Mouse (Mus musculus) macrophage (primary cell): Measurements from ENCODE around the gene Gm39566. TPM values are rescaled to one million over a fixed set of nuclear protein-coding genes. Genes with fewer than 3 reads are reported as not detected.

Experiments
- H3K27ac ChIP-seq: fragments of 350-480 bp; formaldehyde crosslinking; 2 replicates; pipeline ENCODE4 v1.9.0; 2021
- H3K36me3 ChIP-seq: fragments of 350-480 bp; formaldehyde crosslinking; 2 replicates; pipeline ENCODE4 v1.9.0; 2021; ENCODE audit errors: inconsistent target
- H3K4me3 ChIP-seq: fragments of 350-480 bp; formaldehyde crosslinking; 2 replicates; pipeline ENCODE4 v1.9.0; 2021; ENCODE audit errors: inconsistent target
- H3K79me2 ChIP-seq: fragments of 350-480 bp; formaldehyde crosslinking; 2 replicates; pipeline ENCODE4 v1.9.0; 2021; ENCODE audit errors: inconsistent target
- WGBS: methylation state at CpG from one replicate; pipeline ENCODE4 v1.1.7; 2026; ENCODE audit warnings: inconsistent platforms; ENCODE audit not compliant: missing documents; 5-methylcytosine and 5-hydroxymethylcytosine counted together
- polyA plus RNA-seq: library from polyadenylated mRNA; stranded (reverse); fragments of 250-400 nt; gene quantifications from 3 replicates; pipeline ENCODE4 v1.2.4, GENCODE M21; 2018; ENCODE audit warnings: inconsistent platforms

The Gm39566 gene
- polyA plus RNA-seq, 1 experiment from 2014 or later = not detected

GRCm38 (mm10) chr11:69810280-69810679 lies 4.8 kb downstream of the Gm39566 start:
- Histone ChIP-seq H3K36me3 (no peaks in the 10 kb centered on the region), H3K27ac (no peak overlapping the region), H3K4me3 (no peak overlapping the region)

DNA sequence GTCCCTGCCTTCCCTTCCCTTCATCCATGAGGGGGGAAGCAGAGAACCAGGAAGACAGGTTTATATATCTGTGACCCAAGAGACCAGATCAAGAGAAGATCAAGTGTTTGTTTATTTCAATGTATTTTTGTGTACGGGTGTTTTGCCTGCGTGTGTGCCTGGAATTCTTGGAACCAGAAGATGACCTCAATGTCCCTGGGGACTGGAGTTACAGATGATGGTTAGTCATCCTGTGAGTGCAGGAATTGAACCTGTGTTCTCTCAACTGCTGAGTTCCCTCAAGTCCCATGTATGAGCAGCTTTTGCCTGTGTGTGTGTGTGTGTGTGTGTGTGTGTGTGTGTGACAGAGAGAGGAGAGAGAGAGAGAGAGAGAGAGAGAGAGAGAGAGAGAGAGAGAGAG lies 7.5 kb downstream of the Gm39566 start:
- WGBS = 91% methylated on average over 2 of the region's 2 CpGs
- H3K79me2 ChIP-seq = no peaks in the 10 kb centered on the region
- no peak overlapping the region for H3K4me3 ChIP-seq
- H3K36me3 ChIP-seq = no peaks in the 10 kb centered on the region
- no peak overlapping the region for H3K27ac ChIP-seq

More at GRCm38 (mm10) chr11:69810280-69810679, 4.8 kb downstream of the Gm39566 start:
- H3K79me2 ChIP-seq = no peaks in the 10 kb centered on the region

DNA sequence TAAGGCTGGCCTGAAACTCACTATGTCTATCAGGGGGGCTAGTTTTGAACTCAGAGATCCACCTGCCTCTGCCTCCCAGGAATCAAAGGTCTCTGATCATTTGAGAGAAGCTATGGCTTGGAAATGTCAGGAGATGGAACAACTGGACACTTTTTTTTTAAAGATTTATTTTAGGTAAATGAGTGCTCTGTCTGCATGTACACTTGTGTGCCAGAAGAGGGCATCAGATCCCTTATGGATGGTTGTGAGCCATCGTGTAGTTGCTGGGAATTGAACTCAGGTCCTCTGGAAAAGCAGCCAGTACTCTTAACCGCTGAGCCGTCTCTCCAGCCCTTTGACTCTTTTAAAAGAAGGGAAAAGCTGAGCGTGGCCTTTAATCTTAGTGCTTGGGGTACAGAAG lies 8.7 kb downstream of the Gm39566 start:
- Histone ChIP-seq H3K27ac (no peak overlapping the region), H3K4me3 (no peak overlapping the region), H3K36me3 (no peaks in the 10 kb centered on the region), H3K79me2 (no peaks in the 10 kb centered on the region)
- 92% methylated on average over 4 of the region's 4 CpGs for WGBS

DNA sequence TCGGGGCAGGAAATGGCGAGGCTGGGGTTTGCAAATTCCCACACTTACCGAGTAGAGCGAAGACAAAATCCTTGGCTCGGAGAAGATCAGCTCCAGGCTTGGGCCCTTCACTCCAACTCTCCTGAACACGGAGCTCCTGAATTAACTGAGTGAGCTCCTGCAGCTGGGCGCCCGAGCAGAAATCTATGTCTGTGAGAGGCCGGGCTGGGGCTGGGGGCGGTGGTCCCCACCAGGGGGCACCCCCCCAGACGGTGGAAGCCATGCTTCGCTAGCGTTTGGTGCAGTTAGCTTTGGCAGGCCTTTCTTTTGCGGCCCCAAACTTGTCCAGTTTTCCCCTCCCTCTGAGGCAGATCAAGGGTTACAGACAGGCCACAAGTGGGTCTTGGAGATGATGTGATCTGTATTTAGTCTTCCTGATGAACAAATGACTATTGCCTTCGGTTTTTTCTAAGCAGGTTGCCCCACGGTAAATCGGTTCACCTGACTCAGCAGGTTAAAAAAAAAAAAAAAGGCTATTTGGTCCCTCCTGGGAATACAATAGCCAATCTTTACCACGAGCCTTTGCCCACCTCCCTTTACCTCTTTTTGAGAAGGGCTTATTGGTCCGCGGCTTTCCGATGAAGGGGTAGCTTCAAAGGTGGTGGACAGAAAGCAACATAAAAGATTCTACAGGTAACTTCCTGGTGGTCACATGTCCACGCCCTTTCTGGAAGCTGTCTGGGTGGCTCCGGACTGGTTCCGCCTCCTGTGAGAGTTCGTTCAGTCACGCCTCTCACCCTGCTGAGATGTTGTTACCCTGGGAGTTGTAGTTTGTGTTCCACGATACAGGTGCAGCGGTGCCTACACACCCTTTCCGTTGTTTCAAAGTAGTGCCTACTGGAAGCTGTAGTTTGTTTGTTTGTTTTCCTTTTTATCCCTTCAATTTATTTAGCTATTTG lies 9.9 kb downstream of the Gm39566 start, which contains the start of gene Tmem102:
Gene Tmem102, minus strand, starts transcription at position 653 of the 938 bp plus-strand sequence.
- no peak within 1 kb of the TSS for H3K4me3 ChIP-seq
- H3K27ac ChIP-seq = no peak within 1 kb of the TSS
- 64% methylated on average over 29 of the region's 29 CpGs for WGBS
- no peaks in the 10 kb centered on the region for H3K79me2 ChIP-seq
- H3K36me3 ChIP-seq = no peaks in the 10 kb centered on the region

GRCm38 (mm10) chr11:69804652-69804940 lies 10.5 kb downstream of the Gm39566 start:
- H3K79me2 ChIP-seq = no peaks in the 10 kb centered on the region
- H3K27ac ChIP-seq = no peak overlapping the region
- no peaks in the 10 kb centered on the region for H3K36me3 ChIP-seq
- WGBS = 61% methylated on average over 12 of the region's 12 CpGs
- H3K4me3 ChIP-seq = no peak overlapping the region

DNA sequence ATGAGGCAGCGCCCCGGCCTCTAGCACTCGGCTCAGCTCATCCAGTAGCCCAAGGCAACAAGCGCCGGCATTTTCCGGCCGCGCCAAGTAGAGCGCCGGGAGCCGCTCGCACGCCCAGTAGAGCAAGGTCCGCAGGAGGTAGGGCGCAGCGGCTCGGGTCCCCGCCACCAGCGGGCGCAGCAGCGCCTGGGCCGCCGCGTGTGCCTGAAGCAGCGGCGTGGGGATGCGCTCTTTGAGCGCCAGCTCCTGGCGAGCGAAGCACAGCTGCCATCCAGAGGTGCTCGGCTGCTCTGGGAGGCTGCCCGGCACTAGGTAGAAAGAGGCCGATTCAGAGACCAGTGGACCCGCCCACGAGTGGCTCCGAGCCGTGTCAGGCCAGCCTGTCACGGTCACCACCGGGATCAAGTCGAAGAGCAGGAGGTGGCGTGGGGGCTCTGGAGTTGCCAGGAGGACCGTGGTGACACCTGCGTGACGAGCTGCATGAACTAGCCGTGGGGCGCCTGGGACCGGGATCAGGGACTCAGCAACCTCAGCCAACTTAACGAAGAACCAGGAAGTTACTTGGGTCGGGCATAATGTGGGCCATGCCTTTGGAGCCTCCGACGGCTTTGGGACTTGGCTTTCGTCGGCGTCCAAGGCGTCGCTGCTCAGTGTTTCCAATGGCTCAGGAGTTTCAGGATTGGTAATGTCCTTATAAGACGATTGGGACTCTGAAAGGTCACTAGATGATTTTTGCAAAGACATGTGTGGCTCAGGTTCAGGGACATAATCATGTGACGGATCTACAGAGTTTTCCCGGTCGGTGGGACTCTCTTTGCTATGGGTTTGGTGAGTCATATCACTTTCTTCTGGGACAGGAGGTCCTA lies 11.1 kb downstream of the Gm39566 start:
- no peak overlapping the region for H3K27ac ChIP-seq
- H3K36me3 ChIP-seq = no peaks in the 10 kb centered on the region
- 6% methylated on average over 59 of the region's 60 CpGs for WGBS
- H3K79me2 ChIP-seq = no peaks in the 10 kb centered on the region
- peak overlapping the region; percentile 17; the same call in 1 of the 2 replicates for H3K4me3 ChIP-seq

DNA sequence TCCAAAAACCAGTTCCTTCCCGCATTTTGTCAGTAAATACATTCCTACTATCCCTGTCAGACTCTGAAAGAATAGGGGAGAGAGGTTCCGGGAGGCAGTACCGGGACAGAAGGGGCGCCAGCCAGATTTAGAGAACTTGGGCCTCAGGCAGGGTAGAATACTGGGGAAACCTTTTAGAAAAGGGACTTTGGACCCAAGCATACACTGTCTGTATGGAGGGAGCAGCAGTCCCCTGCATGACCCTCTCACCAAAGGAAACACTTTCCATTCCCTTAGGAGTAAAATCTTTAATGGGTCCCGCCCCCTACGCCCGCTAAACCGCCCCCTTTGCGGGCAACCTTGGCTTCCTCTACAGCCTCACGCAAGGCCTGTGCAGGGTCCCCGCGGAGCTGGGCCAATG lies 11.8 kb downstream of the Gm39566 start:
- WGBS = 4% methylated on average over 12 of the region's 12 CpGs
- Histone ChIP-seq H3K4me3 (peak overlapping the region; percentile 17; the same call in 1 of the 2 replicates), H3K79me2 (no peaks in the 10 kb centered on the region), H3K27ac (no peak overlapping the region), H3K36me3 (no peaks in the 10 kb centered on the region)

GRCm38 (mm10) chr11:69802648-69803105 lies 12.4 kb downstream of the Gm39566 start:
- Histone ChIP-seq H3K27ac (no peak overlapping the region), H3K4me3 (peak overlapping the region; percentile 17; the same call in 1 of the 2 replicates), H3K79me2 (no peaks in the 10 kb centered on the region), H3K36me3 (no peaks in the 10 kb centered on the region)
- WGBS = 3% methylated on average over 33 of the region's 33 CpGs

DNA sequence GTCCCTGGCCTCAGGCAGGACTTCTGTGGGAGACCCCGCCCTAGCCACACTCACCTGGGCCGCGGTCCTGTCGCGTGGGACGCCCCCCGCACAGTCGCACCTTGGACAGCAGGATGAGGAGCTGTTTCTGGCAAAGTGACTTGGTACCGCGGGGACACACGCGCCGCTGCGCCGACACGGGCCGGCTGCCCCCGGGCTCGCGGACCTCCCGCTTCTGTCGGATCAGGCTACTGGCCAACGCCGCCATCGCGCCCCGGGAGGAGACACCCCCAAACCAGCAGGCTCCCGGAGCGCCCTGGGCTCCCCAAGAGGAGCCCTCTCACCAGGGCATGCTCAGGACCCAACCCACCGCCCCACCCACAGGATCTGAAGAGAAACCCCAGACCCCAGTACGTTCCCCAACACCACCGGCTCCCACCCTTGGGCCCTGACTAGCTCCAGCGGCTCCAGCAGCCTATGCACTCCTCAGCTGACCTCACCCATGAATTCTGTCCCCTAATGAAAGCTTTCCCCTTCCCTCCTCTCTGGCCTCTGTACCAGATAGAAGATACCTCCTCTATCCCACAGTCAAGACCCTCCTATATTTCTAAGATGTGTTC lies 13.6 kb downstream of the Gm39566 start, which contains the start of gene Fgf11:
Gene Fgf11, minus strand, starts transcription at position 479 of the 599 bp plus-strand sequence.
- WGBS = 11% methylated on average over 11 of the region's 33 CpGs
- Histone ChIP-seq H3K79me2 (no peaks in the 10 kb centered on the region), H3K27ac (no peak within 1 kb of the TSS), H3K4me3 (peak within 1 kb of the TSS; percentile 10; the same call in 1 of the 2 replicates), H3K36me3 (no peaks in the 10 kb centered on the region)

- no peak overlapping the region for H3K27ac ChIP-seq
- no peaks in the 10 kb centered on the region for H3K79me2 ChIP-seq
- WGBS = 3% methylated on average over 36 of the region's 36 CpGs
- peak overlapping the region; percentile 10; the same call in 1 of the 2 replicates for H3K4me3 ChIP-seq
- H3K36me3 ChIP-seq = no peaks in the 10 kb centered on the region
Observed at GRCm38 (mm10) chr11:69800392-69801197, 14.5 kb downstream of the Gm39566 start.

DNA sequence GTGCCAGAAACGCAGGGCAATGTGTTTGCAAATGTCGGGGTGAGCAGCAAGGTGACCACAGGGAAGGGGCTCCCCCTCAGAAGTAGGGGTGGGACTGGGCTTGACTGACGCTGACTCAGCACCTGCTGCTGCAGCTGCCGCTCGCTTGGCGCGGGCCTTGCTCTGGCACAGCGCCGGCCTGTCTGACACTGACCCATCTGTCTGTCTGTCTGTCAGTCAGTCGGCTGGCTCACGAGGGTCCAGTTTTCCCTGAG lies 15.0 kb downstream of the Gm39566 start:
- no peak overlapping the region for H3K27ac ChIP-seq
- WGBS = 6% methylated on average over 11 of the region's 11 CpGs
- H3K79me2 ChIP-seq = no peaks in the 10 kb centered on the region
- H3K4me3 ChIP-seq = no peak overlapping the region; the same call in 1 of the 2 replicates
- H3K36me3 ChIP-seq = no peaks in the 10 kb centered on the region

DNA sequence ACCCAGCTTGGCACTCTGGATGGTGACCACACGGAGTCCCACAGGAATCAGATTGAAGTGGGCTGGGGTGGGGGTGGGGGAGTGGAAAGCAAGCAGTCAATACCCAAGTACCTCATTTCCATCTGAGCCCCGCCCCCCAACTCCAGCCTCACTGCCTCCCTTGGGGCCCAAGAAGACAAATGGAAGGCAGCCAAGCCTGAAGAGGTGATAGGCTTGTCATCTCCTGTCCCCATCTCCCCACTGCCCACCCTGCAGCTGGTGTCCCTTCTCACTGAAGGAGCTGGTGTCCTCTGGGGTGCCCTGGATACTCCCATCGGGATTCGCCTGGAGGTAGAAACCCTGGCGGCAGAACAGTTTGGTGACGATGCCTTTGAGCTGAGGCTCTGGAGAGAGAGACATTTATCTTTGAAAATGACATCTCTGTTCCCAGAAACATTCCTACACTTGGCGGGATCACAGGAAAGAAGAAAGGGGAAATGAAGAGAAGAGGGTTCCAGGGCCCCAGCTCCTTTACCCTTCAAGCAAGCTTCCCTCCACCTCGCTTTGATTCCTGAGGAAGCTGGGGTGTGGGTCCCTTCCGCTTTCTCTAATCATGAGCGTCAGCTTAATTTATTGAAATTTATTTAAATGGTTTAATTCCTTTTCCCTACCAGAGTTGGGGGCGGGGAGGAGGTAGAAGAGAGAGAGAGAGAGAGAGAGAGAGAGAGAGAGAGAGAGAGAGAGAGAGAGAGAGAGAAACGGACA lies 15.5 kb downstream of the Gm39566 start:
- no peaks in the 10 kb centered on the region for H3K36me3 ChIP-seq
- H3K79me2 ChIP-seq = no peaks in the 10 kb centered on the region
- H3K4me3 ChIP-seq = no peak overlapping the region
- H3K27ac ChIP-seq = no peak overlapping the region
- 47% methylated on average over 10 of the region's 12 CpGs for WGBS

- H3K27ac ChIP-seq = no peak overlapping the region
- H3K79me2 ChIP-seq = no peaks in the 10 kb centered on the region
- no peak overlapping the region for H3K4me3 ChIP-seq
- WGBS = 75% methylated on average over 7 of the region's 7 CpGs
- H3K36me3 ChIP-seq = no peaks in the 10 kb centered on the region
Observed at GRCm38 (mm10) chr11:69797924-69798323, 17.2 kb downstream of the Gm39566 start.
